Mouse (Mus musculus): ENCODE measurements around the gene Gm9844.

DNA sequence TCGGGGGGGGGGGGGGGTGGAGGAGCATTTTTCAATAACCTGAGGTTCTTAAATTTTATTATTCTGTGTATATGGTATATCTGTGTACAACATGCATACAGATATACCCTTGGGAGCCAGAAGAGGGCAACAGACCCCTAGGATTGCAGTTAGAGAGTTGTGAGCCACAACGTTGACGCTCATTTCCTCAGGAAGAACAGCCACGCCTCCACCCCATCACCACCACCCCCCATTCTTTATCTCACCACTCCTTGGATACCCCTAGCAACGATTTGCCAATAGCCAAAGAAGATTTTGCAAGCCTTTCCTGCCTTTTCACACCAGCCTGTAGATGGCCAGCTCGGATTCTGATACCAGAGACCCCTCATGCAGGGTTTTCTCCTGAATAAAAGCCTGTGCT, 16.3 kb upstream of the Gm9844 start:
- no peak for TF ChIP-seq EP300 (IDR thresholded peaks at IDR 0.05; ENCODE audit: low read depth)
- TF ChIP-seq CTCF (IDR thresholded peaks at IDR 0.05; ENCODE audit: low read depth), result no peak

Data from heart, postnatal 0 days (tissue).